Mouse (Mus musculus) MEL (cell line): Measurements from ENCODE around the gene Slc22a1.

Source experiments
- CTCF ChIP-seq, 3 experiments: IDR thresholded peaks in 2 of 3; conservative IDR thresholded peaks in 1 of 3; 2 replicates each; pipeline ENCODE4 v1.5.1; 2011 to 2012; ENCODE audit warnings: low read length in 3 of 3, low read depth in 2 of 3, mild to moderate bottlenecking in 2 of 3, improper control_type of control experiment in 1 of 3, inconsistent platforms in 1 of 3, mixed read lengths in 1 of 3, moderate library complexity in 1 of 3; ENCODE audit not compliant: control insufficient read depth in 1 of 3, insufficient read depth in 1 of 3, poor library complexity in 1 of 3, severe bottlenecking in 1 of 3
- ELF1 ChIP-seq: IDR thresholded peaks from 2 replicates; pipeline ENCODE4 v1.6.1; 2014; ENCODE audit warnings: low read depth, mild to moderate bottlenecking, inconsistent platforms, low read length, improper control_type of control experiment, moderate library complexity
- MEF2A ChIP-seq: IDR thresholded peaks from 2 replicates; pipeline ENCODE4 v1.6.1; 2014; ENCODE audit warnings: low read depth, mild to moderate bottlenecking, inconsistent platforms, low read length, improper control_type of control experiment; ENCODE audit not compliant: poor library complexity, insufficient replicate concordance, severe bottlenecking; ENCODE audit errors: extremely low read depth
- USF1 ChIP-seq: IDR thresholded peaks from 2 replicates; pipeline ENCODE4 v1.6.1; 2014; ENCODE audit warnings: low read depth, mild to moderate bottlenecking, inconsistent platforms, low read length, improper control_type of control experiment, moderate library complexity

DNA sequence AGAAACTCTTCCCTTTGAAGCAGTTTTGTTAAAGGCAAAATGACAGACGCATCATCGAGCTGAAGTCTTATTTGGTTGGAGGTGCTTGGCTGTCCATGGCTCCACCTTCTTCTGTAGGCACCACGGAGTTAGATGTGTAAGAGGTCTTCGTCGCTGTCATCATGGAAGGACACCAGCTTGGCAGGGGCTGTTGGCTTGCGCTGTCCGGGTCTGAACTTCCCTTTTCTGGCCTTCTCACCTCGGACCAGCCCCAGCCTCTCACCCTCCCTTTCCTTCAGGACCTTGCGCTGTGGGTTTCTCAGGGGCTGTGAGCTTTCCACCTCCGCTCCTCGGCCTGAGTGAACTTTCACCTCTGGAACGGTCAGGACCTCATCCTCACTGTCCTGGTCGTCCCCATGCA, 8.0 kb upstream of the Slc22a1 start:
- TF ChIP-seq CTCF (IDR thresholded peaks at IDR 0.05 in 2 of 3, conservative IDR thresholded peaks at IDR 0.05 in 1 of 3; ENCODE audit: control insufficient read depth in 1 of 3, insufficient read depth in 1 of 3, low read depth in 2 of 3, low read length in 3 of 3, poor library complexity in 1 of 3, severe bottlenecking in 1 of 3) = no peak
- no peak for TF ChIP-seq ELF1
- TF ChIP-seq USF1 = no peak
- no peak for TF ChIP-seq MEF2A
